In genomic region chr1:155423801-155424200, GRCm38 (mm10) we compare ENCODE assay signal across 20 mouse cellular contexts.
"Had no signal": no experiment of that assay in that cellular context is flagged by ENCODE, and none has a peak within 500 bp of the region (broad histone marks: within the 10 kb centered on the region; RNA-seq: fewer than 3 reads in every experiment).

No protein-coding gene starts in this region.

- H3K9ac ChIP-seq: lung, embryonic 15.5 days; midbrain, embryonic 12.5 days; neural tube, embryonic 13.5 days; neural tube, embryonic 15.5 days had no signal

- H3K9me3 ChIP-seq: lung, embryonic 15.5 days; midbrain, embryonic 10.5 days; midbrain, embryonic 12.5 days; neural tube, embryonic 13.5 days; neural tube, embryonic 15.5 days had no signal

- ATAC-seq: lung, postnatal 0 days; midbrain, embryonic 16.5 days had no signal

- H3K36me3 ChIP-seq: lung, embryonic 15.5 days; midbrain, embryonic 10.5 days; midbrain, embryonic 12.5 days; neural tube, embryonic 13.5 days; neural tube, embryonic 15.5 days had no signal

- DNase-seq: lung, adult 2 months; lung, postnatal 14 days; lung, postnatal 4 days; midbrain, embryonic 14.5 days; retina, postnatal 1 day; right cerebral cortex, adult 18-20 months; right cerebral cortex, postnatal 25 days; right cerebral cortex, postnatal 4 days; spleen, adult 18-20 months; thymus, adult 18-20 months; thymus, postnatal 14 days; thymus, postnatal 36 days had no signal

- H3K4me1 ChIP-seq: lung, embryonic 15.5 days; neural tube, embryonic 15.5 days had no signal

- H3K4me2 ChIP-seq: lung, embryonic 15.5 days; midbrain, embryonic 12.5 days; neural tube, embryonic 13.5 days; neural tube, embryonic 15.5 days had no signal

- H3K4me3 ChIP-seq: lung, embryonic 15.5 days; midbrain, embryonic 10.5 days; midbrain, embryonic 12.5 days; myocyte; neural tube, embryonic 13.5 days; neural tube, embryonic 15.5 days had no signal

- H3K27me3 ChIP-seq: lung, embryonic 15.5 days; neural tube, embryonic 13.5 days; neural tube, embryonic 15.5 days had no signal

- H3K27ac ChIP-seq: lung, embryonic 15.5 days; midbrain, embryonic 10.5 days; midbrain, embryonic 12.5 days; neural tube, embryonic 13.5 days; neural tube, embryonic 15.5 days had no signal
